Comparison of ENCODE assay signal across 8 mouse cellular contexts in genomic region chr6:94499897-94500623, GRCm38 (mm10). TPM values are rescaled to one million over a fixed set of nuclear protein-coding genes. Genes with fewer than 3 reads are reported as not detected.
DNase-seq lines count a peak whose midpoint lies in the region; ATAC-seq and TF ChIP-seq lines count a peak whose summit lies in the region.

Slc25a26 (plus strand) TSS chr6:94500331.

- H3K9ac ChIP-seq in hindbrain, postnatal 0 days (replicated peaks; ENCODE audit: low read length) = peak within 1 kb of the TSS; percentile 71

- peak; percentile 99 for ATAC-seq in hindbrain, postnatal 0 days
- ATAC-seq in megakaryocyte, adult 5-6 weeks (ENCODE audit: poor library complexity, severe bottlenecking) = peak; percentile 98

- H3K4me2 ChIP-seq in hindbrain, postnatal 0 days (ENCODE audit: low read depth, low read length) = peak within 1 kb of the TSS; percentile 85

- peak; percentile 77 for DNase-seq in WW6 (ENCODE audit: low read depth, low spot score)
- DNase-seq in cerebellum, postnatal 4 days (ENCODE audit: low spot score in 2 of 2) = peak; percentile 83 to 88
- peak; percentile 90 for DNase-seq in gastrocnemius, adult 2 months
- DNase-seq in hindbrain, postnatal 0 days (ENCODE audit: low spot score) = peak; percentile 96
- peak; percentile 86 to 87 for DNase-seq in left cerebral cortex, adult 2 months (ENCODE audit: extremely low spot score in 1 of 2, low spot score in 2 of 2)
- peak; percentile 91 to 95 for DNase-seq in right cerebral cortex, adult 2 months (ENCODE audit: low spot score in 2 of 2)
- DNase-seq in urinary bladder, postnatal 14 days (ENCODE audit: low spot score) = peak; percentile 86

- H3K4me1 ChIP-seq in hindbrain, postnatal 0 days (ENCODE audit: insufficient read depth, low read length) = peaks cover 8% of the 10 kb centered on the region; the same call in 1 of the 2 replicates

- no peak for TF ChIP-seq CTCF in gastrocnemius, adult 2 months (IDR thresholded peaks at IDR 0.05)
- TF ChIP-seq CTCF in hindbrain, postnatal 0 days (IDR thresholded peaks at IDR 0.05; ENCODE audit: low read depth) = no peak
- TF ChIP-seq CTCF in left cerebral cortex, adult 2 months (IDR thresholded peaks at IDR 0.05) = no peak

- H3K4me3 ChIP-seq in gastrocnemius, adult 2 months = peak within 1 kb of the TSS; percentile 86
- peak within 1 kb of the TSS; percentile 88 for H3K4me3 ChIP-seq in hindbrain, postnatal 0 days (ENCODE audit: low read length)
- peak within 1 kb of the TSS; percentile 85 for H3K4me3 ChIP-seq in left cerebral cortex, adult 2 months

- H3K27me3 ChIP-seq in hindbrain, postnatal 0 days (ENCODE audit: insufficient read depth, low read length) = no peaks in the 10 kb centered on the region

- under 1% methylated on average over 37 of the region's 37 CpGs for WGBS in hindbrain, postnatal 0 days

- H3K9me3 ChIP-seq in hindbrain, postnatal 0 days (ENCODE audit: low read length) = no peaks in the 10 kb centered on the region

- intact Hi-C loops in gastrocnemius, adult 2 months (cut with DNase I) = no loop called here
- intact Hi-C loops in left cerebral cortex, adult 2 months (cut with DNase I) = no loop called here

- H3K36me3 ChIP-seq in hindbrain, postnatal 0 days (ENCODE audit: insufficient read depth, low read length) = no peaks in the 10 kb centered on the region

- peak within 1 kb of the TSS; percentile 94 for H3K27ac ChIP-seq in gastrocnemius, adult 2 months
- peak within 1 kb of the TSS; percentile 42 for H3K27ac ChIP-seq in hindbrain, postnatal 0 days
- H3K27ac ChIP-seq in left cerebral cortex, adult 2 months = peak within 1 kb of the TSS; percentile 71

RNA-seq across cellular contexts. Expression of gene Slc25a26, which starts in this region (rescaled TPM):
- 10 to 100 TPM; 16.5 to 17.7 TPM for total RNA-seq in gastrocnemius, adult 2 months (2021)
- total RNA-seq in hindbrain, postnatal 0 days (2014; rRNA removed) = 2.8 and 4.1 TPM in 2 replicates
- polyA plus RNA-seq in hindbrain, postnatal 0 days (2015; fragmentation: Nextera tagmentation; extraction: Ambion mirVana) = 9.4 and 10.2 TPM in 2 replicates
- 10 to 100 TPM; 17.1 to 19.3 TPM for total RNA-seq in left cerebral cortex, adult 2 months (2021)
- 1.3 and 3.8 TPM in 2 replicates for total RNA-seq in megakaryocyte, adult 5-6 weeks (2015)
- 0.70 and 2.8 TPM in 2 replicates for total RNA-seq in megakaryocyte, adult 5-6 weeks (2017)

Comparison
In these comparisons a context has a peak if more than half of its experiments do, and no peak if none do; other contexts are left out.
1. Peak in every context shown above with its lines: DNase-seq, ATAC-seq, H3K4me3 ChIP-seq and H3K27ac ChIP-seq.
2. H3K27ac ChIP-seq: peak in every context shown above with its lines; median percentile 94 in gastrocnemius, adult 2 months; 71 in left cerebral cortex, adult 2 months; 42 in hindbrain, postnatal 0 days.